Mouse (Mus musculus): ENCODE data around the gene Sfrp5.

Gene Sfrp5

GRCm38 (mm10) chr19:42201696-42202381 is at the start of gene Sfrp5:
TSS of gene Sfrp5 (minus strand) at chr19:42202252.
- no peak for DNase-seq (ENCODE audit: low spot score)

- DNase-seq (ENCODE audit: low spot score): no peak
These were observed 48.2 kb upstream of the Sfrp5 start for GRCm38 (mm10) chr19:42249976-42250914.

- DNase-seq (ENCODE audit: low spot score): no peak
These were observed 45.5 kb upstream of the Sfrp5 start, which contains the start of gene Golga7b for GRCm38 (mm10) chr19:42247519-42247918. TSS of gene Golga7b (plus strand) at chr19:42247574.

- DNase-seq (ENCODE audit: low spot score): no peak
These were observed 44.6 kb upstream of the Sfrp5 start for GRCm38 (mm10) chr19:42246626-42247025.

- DNase-seq (ENCODE audit: low spot score): no peak
These were observed 41.3 kb upstream of the Sfrp5 start for GRCm38 (mm10) chr19:42243401-42243800.

- no peak for DNase-seq (ENCODE audit: low spot score)
These were observed 38.8 kb upstream of the Sfrp5 start for GRCm38 (mm10) chr19:42240881-42241280.

GRCm38 (mm10) chr19:42238341-42238715 is 36.3 kb upstream of the Sfrp5 start:
- no peak for DNase-seq (ENCODE audit: low spot score)

GRCm38 (mm10) chr19:42237602-42238340 is 35.7 kb upstream of the Sfrp5 start:
- no peak for DNase-seq (ENCODE audit: low spot score)

- no peak for DNase-seq (ENCODE audit: low spot score)
These were observed 28.9 kb upstream of the Sfrp5 start for GRCm38 (mm10) chr19:42230986-42231385.

- no peak for DNase-seq (ENCODE audit: low spot score)
These were observed 28.2 kb upstream of the Sfrp5 start for GRCm38 (mm10) chr19:42230288-42230568.

GRCm38 (mm10) chr19:42229499-42230287 is 27.6 kb upstream of the Sfrp5 start:
- no peak for DNase-seq (ENCODE audit: low spot score)

- no peak for DNase-seq (ENCODE audit: low spot score)
These were observed 24.4 kb upstream of the Sfrp5 start for GRCm38 (mm10) chr19:42226451-42226850.

GRCm38 (mm10) chr19:42217374-42217763 is 15.3 kb upstream of the Sfrp5 start:
- peak; percentile 54 for DNase-seq (ENCODE audit: low spot score)

- no peak for DNase-seq (ENCODE audit: low spot score)
These were observed 14.8 kb upstream of the Sfrp5 start for GRCm38 (mm10) chr19:42216699-42217373.

GRCm38 (mm10) chr19:42214601-42215000 is 12.5 kb upstream of the Sfrp5 start:
- no peak for DNase-seq (ENCODE audit: low spot score)

- DNase-seq (ENCODE audit: low spot score): no peak
These were observed 9.9 kb upstream of the Sfrp5 start for GRCm38 (mm10) chr19:42211936-42212335.

- no peak for DNase-seq (ENCODE audit: low spot score)
These were observed 7.9 kb upstream of the Sfrp5 start for GRCm38 (mm10) chr19:42209976-42210375.

- DNase-seq (ENCODE audit: low spot score): no peak
These were observed 7.4 kb upstream of the Sfrp5 start for GRCm38 (mm10) chr19:42209485-42209884.

- no peak for DNase-seq (ENCODE audit: low spot score)
These were observed 3.1 kb upstream of the Sfrp5 start for GRCm38 (mm10) chr19:42205201-42205600.

- no peak for DNase-seq (ENCODE audit: low spot score)
These were observed 2.3 kb upstream of the Sfrp5 start for GRCm38 (mm10) chr19:42204306-42204705.

- DNase-seq (ENCODE audit: low spot score): no peak
These were observed 415 bp upstream of the Sfrp5 start for GRCm38 (mm10) chr19:42202467-42202866.
